Mouse (Mus musculus) liver, adult 2 months (tissue): Measurements from ENCODE around the gene Gldc.

ENCODE experiments used
- CTCF ChIP-seq: fragments of 200-500 bp; IDR thresholded peaks from 2 replicates; pipeline ENCODE4 v1.5.1; 2011; ENCODE audit warnings: low read depth, low read length, control low read depth
- POLR2A ChIP-seq: fragments of 200-500 bp; IDR thresholded peaks from 2 replicates; pipeline ENCODE4 v1.6.1; 2011; ENCODE audit warnings: low read length, control low read depth; ENCODE audit not compliant: insufficient read depth; ENCODE audit errors: extremely low read depth

DNA sequence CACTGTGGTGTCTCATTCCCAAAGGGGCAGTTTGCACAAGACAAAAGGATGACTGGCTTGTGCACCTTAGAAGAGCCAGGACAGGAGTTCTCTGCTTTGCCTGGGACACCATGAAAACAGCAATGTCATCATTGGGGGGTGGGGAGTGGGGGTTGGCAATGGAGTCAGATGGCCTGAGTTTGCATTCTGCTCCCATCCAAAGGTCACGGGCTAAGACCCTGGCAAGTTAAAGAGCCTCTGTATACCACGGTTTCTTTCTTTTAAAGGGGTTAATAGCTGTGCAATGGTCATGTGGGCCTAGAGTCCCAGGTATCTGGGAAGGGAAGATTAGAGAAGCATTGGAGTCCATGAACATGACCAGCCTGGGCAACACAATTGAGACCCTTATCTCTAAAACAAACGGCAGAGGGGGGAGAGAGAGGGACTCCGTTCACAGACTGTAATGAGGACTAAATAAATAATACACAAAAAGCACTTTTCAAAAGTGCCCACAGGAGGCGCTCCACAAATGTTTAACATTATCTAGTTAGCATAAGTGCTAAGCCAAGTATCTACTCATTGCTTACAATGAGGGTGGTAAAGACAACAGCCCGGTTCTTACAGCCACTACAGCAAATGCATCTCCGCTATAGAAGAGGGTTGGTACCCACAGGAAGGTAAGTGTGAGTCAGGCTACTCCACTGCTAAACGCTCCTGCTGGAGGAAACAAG, 3.7 kb downstream of the Gldc start:
- TF ChIP-seq POLR2A (no peak), CTCF (no peak)
